Mouse (Mus musculus) heart, adult 2 months (tissue): ENCODE data around the gene Vmn2r42. TPM values are rescaled to one million over a fixed set of nuclear protein-coding genes. Genes with fewer than 3 reads are reported as not detected.
"Not testable (repeated sequence)": the region's sequence is repeated elsewhere in the genome, so short reads cannot be mapped to it uniquely, and the experiment has no call there.

ENCODE experiments used
- DNase-seq, 2 experiments: peaks; one replicate each; pipeline ENCODE4 v3.0.0; 2021
- H3K27ac ChIP-seq: fragments of 200-600 bp; 2 replicates; pipeline ENCODE4 v1.8.1; 2022
- H3K27me3 ChIP-seq: fragments of 200-500 bp; 2 replicates; pipeline ENCODE4 v1.6.1; 2012; ENCODE audit warnings: mild to moderate bottlenecking, low read length, inconsistent platforms, mixed read lengths; ENCODE audit not compliant: control insufficient read depth, insufficient read depth
- H3K36me3 ChIP-seq: fragments of 200-500 bp; 2 replicates; pipeline ENCODE4 v1.6.1; 2012; ENCODE audit warnings: low read length, inconsistent platforms; ENCODE audit not compliant: control insufficient read depth, insufficient read depth
- H3K4me1 ChIP-seq: fragments of 200-500 bp; 2 replicates; pipeline ENCODE4 v1.6.1; 2011; ENCODE audit warnings: low read length; ENCODE audit not compliant: control insufficient read depth, insufficient read depth
- H3K4me3 ChIP-seq: fragments of 200-600 bp; 2 replicates; pipeline ENCODE4 v1.8.1; 2022
- H3K79me2 ChIP-seq: fragments of 200-500 bp; replicated peaks from 2 replicates; pipeline ENCODE4 v1.6.1; 2012; ENCODE audit warnings: mild to moderate bottlenecking, inconsistent platforms, low read length, moderate library complexity, mixed read lengths; ENCODE audit not compliant: control insufficient read depth, insufficient read depth
- H3K9ac ChIP-seq: fragments of 200-500 bp; 2 replicates; pipeline ENCODE4 v1.6.1; 2012; ENCODE audit warnings: low read depth, mild to moderate bottlenecking, control low read depth, inconsistent platforms, low read length, mixed read lengths
- WGBS: fragments of 180-500 bp; shearing (Covaris S2); methylation state at CpG from one replicate; pipeline ENCODE4 v1.1.7; 2018; 5-methylcytosine and 5-hydroxymethylcytosine counted together
- intact Hi-C: fragments of 180-260 bp; cut with DNase I; formaldehyde crosslinking; loops from one replicate; pipeline ENCODE4 v1.15.1; 2025
- long read RNA-seq: library from polyadenylated mRNA; stranded (forward); transcript quantifications from one replicate; pipeline ENCODE4 v2.0.0, GENCODE M21; 2021
- polyA plus RNA-seq: library from polyadenylated mRNA; depleted of rRNA; stranded (reverse); fragments of >200 nt; gene quantifications from 2 replicates; pipeline ENCODE4 v1.2.3, GENCODE M21; 2012; rRNA removed
- total RNA-seq, 2 experiments: library from RNA; stranded (reverse); gene quantifications; 2 replicates each; pipeline ENCODE4 v1.2.3; 2021

Vmn2r42 gene
- not detected for total RNA-seq
- not detected in 2 replicates for polyA plus RNA-seq
- long read RNA-seq = 0 reads

DNA sequence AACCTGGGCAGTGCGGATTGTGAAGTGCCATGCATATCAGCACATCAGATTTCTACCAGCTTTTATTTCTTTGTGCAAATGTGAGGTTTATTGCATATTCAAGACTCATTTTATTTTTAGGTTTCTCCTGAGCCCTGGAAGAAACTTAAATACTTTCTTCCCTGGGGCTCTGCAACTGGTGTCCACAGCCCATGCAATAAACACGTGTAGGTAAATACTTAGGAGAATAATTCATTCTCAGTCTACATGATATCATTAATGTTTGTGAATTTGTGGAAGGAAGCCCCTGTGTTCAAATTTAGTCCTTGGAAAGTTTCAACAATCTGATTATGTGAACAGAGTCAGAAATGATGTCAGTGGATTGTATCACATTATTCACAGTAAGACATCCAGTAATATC lies at the start of gene Vmn2r42:
Gene Vmn2r42 (minus strand): TSS at position 101 of the 400 bp plus-strand sequence.
- DNase-seq, intact Hi-C loops: not testable (repeated sequence)

DNA sequence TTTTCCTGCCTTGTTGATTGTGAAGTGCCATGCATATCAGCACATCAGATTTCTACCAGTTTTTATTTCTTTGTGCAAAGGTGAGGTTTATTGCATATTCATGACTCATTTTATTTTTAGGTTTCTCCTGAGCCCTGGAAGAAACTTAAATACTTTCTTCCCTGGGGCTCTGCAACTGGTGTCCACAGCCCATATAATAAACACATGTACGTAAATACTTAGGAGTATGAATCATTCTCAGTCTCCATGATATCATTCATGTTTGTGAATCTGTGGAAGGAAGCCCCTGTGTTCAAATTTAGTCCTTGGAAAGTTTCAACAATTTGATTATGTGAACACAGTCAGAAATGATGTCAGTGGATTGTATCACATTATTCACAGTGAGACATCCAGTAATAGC lies 38.6 kb downstream of the Vmn2r42 start, which contains the start of gene Vmn2r41:
Gene Vmn2r41 (minus strand): TSS at position 101 of the 400 bp plus-strand sequence.
- no CpG with 5 or more reads among the region's 1 CpGs for WGBS
- DNase-seq, H3K27me3 ChIP-seq, intact Hi-C loops, H3K36me3 ChIP-seq, H3K4me1 ChIP-seq, H3K4me3 ChIP-seq, H3K79me2 ChIP-seq, H3K9ac ChIP-seq, H3K27ac ChIP-seq: not testable (repeated sequence)

More for the DNA sequence above, at the start of gene Vmn2r42:
- WGBS = no CpG with 5 or more reads among the region's 2 CpGs
- H3K79me2 ChIP-seq, H3K9ac ChIP-seq, H3K27me3 ChIP-seq, H3K36me3 ChIP-seq, H3K4me1 ChIP-seq, H3K27ac ChIP-seq, H3K4me3 ChIP-seq: not testable (repeated sequence)

Other genes with a start within 250 kb of the Vmn2r42 start
- not detected for gene Vmn2r41, start 38.7 kb downstream of the Vmn2r42 start, total RNA-seq
- not detected in 2 replicates for gene Vmn2r41, start 38.7 kb downstream of the Vmn2r42 start, polyA plus RNA-seq
- not detected for gene Vmn2r43, start 60.3 kb upstream of the Vmn2r42 start, total RNA-seq
- not detected in 2 replicates for gene Vmn2r43, start 60.3 kb upstream of the Vmn2r42 start, polyA plus RNA-seq
- not detected for gene Vmn2r44, start 183.0 kb upstream of the Vmn2r42 start, total RNA-seq
- not detected in 2 replicates for gene Vmn2r44, start 183.0 kb upstream of the Vmn2r42 start, polyA plus RNA-seq